Mouse (Mus musculus) spleen, adult 18-20 months (tissue): ENCODE results near the gene Cenpv.
A peak's percentile ranks its signal among the peaks of the same experiment; 100 is the strongest.

Experiments used
- DNase-seq, 2 experiments: peaks; one replicate each; pipeline ENCODE4 v3.0.0; 2022; ENCODE audit warnings: mixed read lengths in 2 of 2

The Cenpv gene

DNA sequence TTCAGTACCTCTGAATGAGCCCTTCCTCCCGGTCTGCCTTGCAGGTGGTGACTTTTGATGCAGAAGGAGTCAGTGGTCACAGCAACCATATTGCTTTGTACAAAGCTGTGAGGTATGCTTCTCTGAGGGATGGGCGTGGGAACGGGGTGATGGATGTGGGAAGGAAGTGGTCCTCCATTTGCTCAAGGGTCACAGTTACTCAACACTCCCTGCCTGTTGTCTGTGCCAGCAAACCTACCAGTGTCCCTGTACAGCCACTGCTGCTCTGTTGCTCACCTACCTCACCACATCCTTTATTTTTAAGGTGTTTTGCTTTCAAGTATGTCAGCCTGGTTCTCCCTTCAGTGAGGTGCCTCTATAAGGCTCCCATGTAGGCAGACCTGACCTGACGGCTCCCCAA is 31.4 kb downstream of the Cenpv start:
- no peak for DNase-seq

DNA sequence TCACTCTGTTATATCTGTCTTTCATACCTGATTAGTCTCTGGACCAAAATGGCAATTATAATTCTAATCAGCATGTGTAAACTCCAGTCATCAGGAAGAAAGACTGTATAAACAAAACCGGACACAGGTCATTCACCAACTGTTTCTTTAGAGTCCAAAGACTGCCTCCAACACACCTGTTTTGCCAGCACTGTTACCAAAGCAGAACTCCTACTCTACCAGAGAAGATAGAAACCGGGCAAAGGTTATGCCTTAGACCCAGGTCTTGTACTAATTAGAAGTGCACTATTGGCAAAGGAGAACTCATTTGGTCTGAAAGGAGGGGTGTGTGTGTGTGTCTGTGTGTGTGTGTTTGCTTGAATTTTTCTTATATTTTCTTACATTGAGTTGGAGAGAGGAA is 38.5 kb downstream of the Cenpv start:
- no peak for DNase-seq

DNA sequence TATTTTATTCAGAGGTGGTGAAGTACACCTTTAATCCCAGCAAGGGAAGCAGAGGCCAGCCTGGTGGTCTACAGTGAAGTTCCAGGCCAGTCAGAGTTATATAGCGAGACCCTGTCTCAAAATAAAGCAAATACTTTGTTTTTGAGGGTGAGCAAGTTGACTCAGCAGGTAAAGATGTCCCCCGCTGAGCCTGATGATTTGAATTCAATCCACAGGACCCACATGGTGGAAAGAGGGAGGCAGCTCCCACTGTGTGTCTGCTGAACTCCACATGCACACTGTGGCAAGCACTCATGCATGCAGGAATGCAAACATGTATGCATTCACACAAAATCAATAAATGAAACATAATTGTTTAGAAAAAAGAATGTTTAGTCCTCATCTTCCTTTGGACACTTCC is 40.3 kb downstream of the Cenpv start:
- DNase-seq, result no peak

DNA sequence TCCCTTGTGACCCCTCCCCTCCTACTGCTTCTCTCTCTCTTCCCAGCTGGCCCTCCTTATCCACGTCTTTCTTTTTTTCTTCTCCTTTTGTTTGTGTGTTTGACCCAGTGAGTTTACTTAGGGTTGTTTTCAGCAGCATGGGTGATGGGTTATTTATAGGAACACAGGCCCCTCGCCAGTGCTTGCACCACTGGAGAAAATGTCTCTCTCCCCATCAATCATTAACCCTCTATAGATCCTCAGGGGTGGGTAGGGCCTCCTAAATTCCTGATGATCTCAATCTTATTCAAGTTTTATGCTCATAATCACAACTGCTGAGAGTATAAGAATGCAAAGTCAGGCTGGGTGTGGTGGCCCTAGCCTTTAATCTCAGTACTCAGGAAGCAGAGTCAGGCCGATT is 41.9 kb downstream of the Cenpv start:
- no peak for DNase-seq

DNA sequence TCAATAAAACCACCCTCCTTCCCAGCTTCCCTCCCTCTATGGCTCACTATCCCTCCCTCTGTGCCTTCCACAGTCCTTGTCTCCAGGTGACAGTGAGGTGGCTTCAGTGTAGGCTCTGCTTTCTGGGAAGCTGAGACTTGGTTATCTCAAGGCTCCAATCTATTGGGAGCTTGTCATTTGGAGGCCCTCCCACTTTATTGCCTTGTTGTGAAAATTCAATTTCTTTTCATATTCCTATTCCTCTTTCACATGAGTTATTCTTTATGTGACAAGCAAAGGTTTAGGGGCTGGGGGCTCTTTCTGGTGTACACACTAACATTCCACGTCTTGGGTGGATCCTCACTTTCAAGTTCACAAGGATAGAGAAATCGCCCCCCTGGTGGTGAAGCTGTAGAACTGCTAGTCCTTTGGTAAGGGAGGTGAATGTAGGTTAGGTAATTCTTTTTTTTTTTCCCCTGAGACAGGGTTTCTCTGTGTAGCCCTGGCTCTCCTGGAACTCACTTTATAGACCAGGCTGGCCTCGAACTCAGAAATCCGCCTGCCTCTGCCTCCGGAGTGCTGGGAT is 42.8 kb downstream of the Cenpv start:
- peak in 1 of 2 experiments; percentile 25 for DNase-seq

DNA sequence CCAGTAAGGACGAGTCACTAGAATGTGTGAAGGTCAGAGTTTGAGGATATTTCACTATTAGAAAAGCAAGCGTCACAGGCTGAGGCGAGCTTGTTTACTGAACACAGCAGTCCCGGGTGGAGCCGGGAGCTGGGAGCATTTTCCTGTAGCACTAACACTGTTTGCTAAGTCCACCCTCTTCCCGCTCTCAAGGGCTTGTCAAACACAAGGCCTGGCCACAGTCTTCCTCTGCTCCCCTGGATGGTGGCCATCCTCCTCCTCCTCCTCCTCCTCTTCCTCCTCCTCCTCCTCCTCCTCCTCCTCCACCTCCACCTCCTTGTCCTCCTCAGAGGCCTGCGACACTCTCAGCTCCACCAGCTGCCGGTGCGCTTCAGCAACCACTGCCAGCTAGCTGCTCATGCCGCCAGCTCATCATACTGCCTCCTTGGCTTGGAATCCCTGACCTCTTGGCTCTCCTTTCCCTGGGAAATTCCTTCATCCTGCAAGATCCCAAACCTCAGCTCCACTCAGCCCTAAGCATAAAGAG is 43.7 kb downstream of the Cenpv start:
- DNase-seq, result peak in 1 of 2 experiments; percentile 6

DNA sequence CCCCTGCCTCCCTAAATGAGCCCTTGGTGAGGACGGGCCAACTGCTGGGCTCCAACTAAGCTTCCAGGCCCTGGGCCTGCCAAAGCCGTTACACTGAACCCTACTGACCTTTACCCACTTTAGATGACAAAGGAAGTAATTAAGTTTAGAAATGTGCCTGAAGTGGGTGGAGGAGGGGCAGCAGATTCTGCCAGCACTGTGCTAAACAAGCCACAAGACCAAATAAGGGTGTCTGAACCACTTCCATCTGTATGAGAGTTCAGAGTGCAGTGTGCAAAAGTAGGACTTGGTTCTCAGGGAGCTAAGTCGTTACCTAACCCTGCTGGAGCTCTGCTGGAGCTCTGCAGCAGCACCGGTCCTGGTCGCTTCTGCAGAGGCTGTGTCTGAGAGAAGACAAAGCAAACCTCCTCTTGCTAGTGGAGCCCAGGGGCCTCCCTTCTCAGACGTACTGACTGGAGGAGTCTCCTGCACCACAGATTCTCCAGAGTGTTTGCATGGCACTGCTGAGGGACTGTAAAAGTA is 44.2 kb downstream of the Cenpv start:
- DNase-seq, result peak; percentile 27 to 33

DNA sequence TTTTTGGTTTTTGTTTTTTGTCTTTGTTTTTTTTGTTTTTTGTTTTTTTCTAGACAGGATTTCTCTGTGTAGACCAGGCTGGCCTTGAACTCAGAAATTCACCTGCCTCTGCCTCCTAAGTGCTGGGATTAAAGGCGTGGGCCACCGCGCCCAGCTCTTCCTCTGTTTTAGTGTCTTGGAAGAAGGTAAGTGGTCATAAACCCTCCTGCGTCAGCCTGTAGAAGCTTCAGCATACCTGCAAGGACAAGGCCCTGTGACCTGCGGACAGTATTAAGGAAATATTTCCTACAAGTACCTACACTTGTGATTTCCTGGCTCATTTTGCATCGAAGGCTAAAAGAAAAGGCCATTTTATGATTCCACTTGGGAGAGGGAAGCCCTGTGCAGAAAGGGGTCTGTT is 45.4 kb downstream of the Cenpv start:
- DNase-seq, result no peak

DNA sequence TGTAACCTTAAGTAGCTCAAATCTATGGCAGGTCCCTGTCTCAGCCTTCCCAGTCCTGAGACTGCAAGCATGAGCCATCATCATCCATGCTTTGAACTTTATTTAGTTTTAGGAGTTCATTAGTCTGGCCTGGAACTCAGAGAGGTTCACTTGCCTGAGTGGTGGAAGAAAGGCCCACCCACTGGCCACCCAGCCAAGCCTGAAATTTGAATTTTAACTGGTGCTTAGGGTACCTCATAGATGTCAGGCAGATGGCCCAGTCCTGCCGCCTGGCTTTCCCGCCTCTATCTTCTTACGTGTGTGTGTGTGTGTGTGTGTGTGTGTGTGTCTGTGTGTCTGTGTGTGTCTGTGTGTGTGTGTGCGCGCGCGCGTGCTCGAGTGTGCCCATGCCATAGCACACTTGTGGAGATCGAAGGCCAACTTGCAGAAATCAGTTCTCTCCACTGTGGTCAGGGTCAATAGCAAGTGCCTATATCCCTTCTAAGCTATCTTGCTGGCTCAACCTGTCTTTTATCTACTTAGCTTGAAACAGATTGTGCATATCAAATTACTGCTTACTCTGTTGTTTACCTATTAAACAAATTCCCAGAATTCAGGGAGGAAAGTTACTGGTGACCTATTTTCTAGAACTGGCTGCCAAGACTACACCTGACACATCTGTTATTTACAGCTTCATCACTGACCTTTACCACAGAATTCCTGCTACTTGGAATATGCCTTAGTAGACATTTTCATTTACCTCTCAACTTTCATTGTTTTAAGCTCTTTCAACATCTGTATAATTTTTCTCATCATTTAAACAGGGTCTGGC is 51.3 kb downstream of the Cenpv start:
- DNase-seq, result no peak

DNA sequence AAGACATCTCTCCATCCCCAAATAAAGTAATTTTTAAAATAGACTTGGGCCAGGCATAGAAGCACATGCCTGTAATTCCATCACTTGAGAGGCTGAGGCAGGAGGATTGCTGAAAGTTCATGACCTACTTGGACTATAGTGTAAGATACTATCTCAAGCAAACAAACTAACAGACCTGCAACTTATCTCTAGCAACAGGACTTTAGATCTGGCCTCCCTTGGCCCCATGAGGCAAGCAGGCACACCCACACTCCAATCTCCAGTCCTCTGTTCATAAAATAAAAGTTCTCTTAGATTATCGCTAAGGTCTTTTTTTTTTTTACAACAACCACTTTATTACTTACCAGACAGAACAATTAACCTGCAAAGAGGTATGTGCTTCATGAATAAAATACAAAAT is 52.1 kb downstream of the Cenpv start:
- DNase-seq, result no peak

DNA sequence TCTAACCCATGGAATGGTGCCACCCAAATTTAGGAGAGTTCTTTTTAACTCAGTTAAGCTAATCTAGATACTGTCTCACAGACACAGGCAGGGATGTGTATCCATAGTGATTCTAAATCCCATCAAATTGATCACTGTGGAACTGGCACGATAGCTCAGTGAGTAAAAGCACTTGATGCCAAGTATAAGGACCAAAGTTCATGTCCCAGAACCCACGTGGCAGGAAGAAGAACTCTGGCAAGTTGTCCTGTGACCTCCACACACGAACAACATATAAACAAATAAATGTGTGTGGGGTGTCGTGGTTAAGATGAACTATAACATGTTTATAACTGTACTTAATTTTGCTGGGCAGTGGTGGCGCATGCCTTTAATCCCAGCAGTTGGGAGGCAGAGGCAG is 59.5 kb downstream of the Cenpv start:
- no peak for DNase-seq

DNA sequence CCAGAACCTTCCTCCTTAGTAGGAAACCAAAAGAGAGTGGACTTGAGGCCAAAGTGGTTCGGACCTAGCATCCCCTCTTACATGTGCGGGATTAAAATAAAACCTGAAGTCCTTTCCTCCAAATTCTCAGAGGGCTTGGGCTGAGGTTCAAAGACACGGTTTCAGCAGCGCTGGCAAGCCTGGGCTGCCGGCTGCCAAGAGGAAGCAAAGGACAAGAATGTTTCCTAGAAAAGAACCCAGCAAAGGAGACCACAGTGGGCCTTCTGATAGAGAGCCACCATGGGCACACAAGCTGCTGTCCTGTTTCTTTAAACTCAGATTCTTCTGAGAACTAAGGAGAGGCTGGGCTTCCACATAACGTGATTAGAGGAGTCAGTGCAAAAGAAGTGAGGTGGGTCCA is 60.1 kb downstream of the Cenpv start:
- DNase-seq, result no peak

DNA sequence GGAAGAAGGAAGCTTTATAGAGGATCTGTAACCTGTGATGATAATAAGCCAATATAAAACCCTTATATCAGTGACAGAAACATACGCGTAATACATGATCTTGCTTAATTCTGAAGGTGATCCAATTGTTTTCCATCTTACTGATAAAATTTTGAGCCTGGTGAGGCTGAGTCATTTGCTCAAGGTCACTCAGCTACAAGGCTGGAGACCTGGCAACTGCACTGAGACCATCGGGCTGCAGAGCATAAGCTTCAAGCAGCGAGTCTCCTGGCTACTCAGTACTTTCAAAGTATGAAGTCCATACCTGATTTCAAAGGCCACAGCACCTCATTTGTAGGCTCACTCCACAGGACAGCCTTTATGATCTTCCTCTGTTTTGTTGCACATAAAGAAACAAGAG is 62.9 kb downstream of the Cenpv start:
- DNase-seq, result no peak
